Mouse (Mus musculus) neutrophil, adult 59 days (primary cell): ENCODE data around the gene 2310046K23Rik. TPM values are rescaled to one million over a fixed set of nuclear protein-coding genes. Genes with fewer than 3 reads are reported as not detected.

Experiments
- total RNA-seq, 2 experiments: library from RNA; stranded (reverse); gene quantifications; 1 replicate in 1 of 2; 2 replicates in 1 of 2; pipeline ENCODE4 v1.2.4; 2023

Gene 2310046K23Rik
- not detected for total RNA-seq

GRCm38 (mm10) chr3:92534411-92534810, at the start of gene 2310046K23Rik:
2310046K23Rik (minus strand) TSS chr3:92534511.

GRCm38 (mm10) chr3:92573449-92574041, 39.2 kb upstream of the 2310046K23Rik start, which contains the start of gene Ivl:
Ivl (minus strand) TSS chr3:92573735.

GRCm38 (mm10) chr3:92500393-92500792, 33.9 kb downstream of the 2310046K23Rik start, which contains the start of gene Sprr4:
Sprr4 (minus strand) TSS chr3:92500493.

GRCm38 (mm10) chr3:92485863-92486262, 48.4 kb downstream of the 2310046K23Rik start, which contains the start of gene Sprr1a:
Sprr1a (minus strand) TSS chr3:92485895.

Other genes starting within 250 kb of the 2310046K23Rik start
- not detected for gene Sprr2a3, start 249.1 kb downstream of the 2310046K23Rik start, total RNA-seq
- gene Sprr2b, start 217.9 kb downstream of the 2310046K23Rik start, total RNA-seq = not detected
- not detected for gene Sprr2d, start 195.4 kb downstream of the 2310046K23Rik start, total RNA-seq
- not detected for gene Sprr2e, start 182.4 kb downstream of the 2310046K23Rik start, total RNA-seq
- not detected for gene Sprr2f, start 169.3 kb downstream of the 2310046K23Rik start, total RNA-seq
- not detected for gene Sprr2h, start 148.8 kb downstream of the 2310046K23Rik start, total RNA-seq
- gene Sprr2i, start 126.5 kb downstream of the 2310046K23Rik start, total RNA-seq = not detected
- not detected for gene Sprr2j-ps, start 116.4 kb downstream of the 2310046K23Rik start, total RNA-seq
- 1 to 10 TPM in 1 of 2 experiments, under 1 TPM in 1; 0.66 to 1.4 TPM for gene Gm9774, start 105.1 kb downstream of the 2310046K23Rik start, total RNA-seq
- gene Sprr2k, start 101.9 kb downstream of the 2310046K23Rik start, total RNA-seq = not detected
- not detected for gene Sprr1b, start 95.7 kb downstream of the 2310046K23Rik start, total RNA-seq
- not detected for gene Sprr3, start 75.8 kb downstream of the 2310046K23Rik start, total RNA-seq
- not detected for gene Sprr1a, start 48.6 kb downstream of the 2310046K23Rik start, total RNA-seq
- gene Sprr4, start 34.0 kb downstream of the 2310046K23Rik start, total RNA-seq = not detected
- not detected for gene Ivl, start 39.2 kb upstream of the 2310046K23Rik start, total RNA-seq
- not detected for gene Smcp, start 54.5 kb upstream of the 2310046K23Rik start, total RNA-seq
- gene 2210017I01Rik, start 73.0 kb upstream of the 2310046K23Rik start, total RNA-seq = not detected
- gene Lce6a, start 87.1 kb upstream of the 2310046K23Rik start, total RNA-seq = not detected
- not detected for gene Lce1a1, start 113.8 kb upstream of the 2310046K23Rik start, total RNA-seq
- gene Lce1b, start 122.4 kb upstream of the 2310046K23Rik start, total RNA-seq = not detected
- not detected for gene Lce1a2, start 135.8 kb upstream of the 2310046K23Rik start, total RNA-seq
- not detected for gene Lce1c, start 144.7 kb upstream of the 2310046K23Rik start, total RNA-seq
- not detected for gene Lce1d, start 152.7 kb upstream of the 2310046K23Rik start, total RNA-seq
- not detected for gene Lce1e, start 174.6 kb upstream of the 2310046K23Rik start, total RNA-seq
- gene Lce1f, start 185.8 kb upstream of the 2310046K23Rik start, total RNA-seq = not detected
- gene Gm38119, start 204.6 kb upstream of the 2310046K23Rik start, total RNA-seq = not detected
- gene Lce1g, start 217.8 kb upstream of the 2310046K23Rik start, total RNA-seq = not detected
- not detected for gene Lce1h, start 230.6 kb upstream of the 2310046K23Rik start, total RNA-seq
- not detected for gene Lce1i, start 244.4 kb upstream of the 2310046K23Rik start, total RNA-seq